Mouse (Mus musculus): ENCODE data around the gene Trpv4. TPM values are rescaled to one million over a fixed set of nuclear protein-coding genes. Genes with fewer than 3 reads are reported as not detected.
A peak's percentile ranks its signal among the peaks of the same experiment; 100 is the strongest.

Gene Trpv4
- polyA plus RNA-seq, 1 experiment from 2014 or later, result 0.81 TPM

GRCm38 (mm10) chr5:114664139-114664538 is 5.9 kb upstream of the Trpv4 start:
- H3K9ac ChIP-seq, result no peak overlapping the region
- peaks cover 12% of the 10 kb centered on the region for H3K4me1 ChIP-seq (replicated peaks)
- WGBS, result 80% methylated on average over 4 of the region's 4 CpGs
- no peak overlapping the region for H3K27ac ChIP-seq (replicated peaks)
- no peaks in the 10 kb centered on the region for H3K9me3 ChIP-seq
- no peak for ATAC-seq (ENCODE audit: low read depth)
- H3K4me2 ChIP-seq, result no peak overlapping the region
- H3K4me3 ChIP-seq, result no peak overlapping the region
- H3K36me3 ChIP-seq, result 0 out of 2 replicates have a peak, but pooled peaks cover 4% of the 10 kb centered on the region
- peaks cover 16% of the 10 kb centered on the region for H3K27me3 ChIP-seq

GRCm38 (mm10) chr5:114661029-114661428 is 2.8 kb upstream of the Trpv4 start:
- Histone ChIP-seq H3K27me3 (peaks cover 48% of the 10 kb centered on the region), H3K36me3 (no peaks in the 10 kb centered on the region), H3K9me3 (no peaks in the 10 kb centered on the region), H3K4me3 (no peak overlapping the region), H3K4me2 (no peak overlapping the region), H3K4me1 (replicated peaks) (peaks cover 15% of the 10 kb centered on the region), H3K9ac (no peak overlapping the region), H3K27ac (replicated peaks) (no peak overlapping the region)
- no peak for ATAC-seq (ENCODE audit: low read depth)
- WGBS, result 78% methylated on average over 6 of the region's 6 CpGs

- Histone ChIP-seq H3K9me3 (no peaks in the 10 kb centered on the region), H3K27me3 (peaks cover 60% of the 10 kb centered on the region), H3K9ac (peak overlapping the region; percentile 56), H3K4me3 (peak overlapping the region; percentile 39), H3K27ac (replicated peaks) (no peak overlapping the region), H3K4me2 (peak overlapping the region; percentile 64; the same call in 1 of the 2 replicates), H3K36me3 (no peaks in the 10 kb centered on the region), H3K4me1 (replicated peaks) (peaks cover 11% of the 10 kb centered on the region)
- 34% methylated on average over 10 of the region's 10 CpGs for WGBS
- ATAC-seq (ENCODE audit: low read depth), result no peak
These were observed 795 bp downstream of the Trpv4 start for GRCm38 (mm10) chr5:114657426-114657825.

GRCm38 (mm10) chr5:114656305-114656704 is 1.9 kb downstream of the Trpv4 start:
- 79% methylated on average over 7 of the region's 7 CpGs for WGBS

GRCm38 (mm10) chr5:114655721-114656120 is 2.5 kb downstream of the Trpv4 start:
- Histone ChIP-seq H3K4me3 (no peak overlapping the region), H3K4me1 (replicated peaks) (peaks cover 20% of the 10 kb centered on the region), H3K9ac (no peak overlapping the region), H3K27ac (replicated peaks) (no peak overlapping the region), H3K4me2 (no peak overlapping the region), H3K36me3 (no peaks in the 10 kb centered on the region), H3K9me3 (no peaks in the 10 kb centered on the region), H3K27me3 (peaks cover 60% of the 10 kb centered on the region)
- WGBS, result 88% methylated on average over 5 of the region's 5 CpGs
- no peak for ATAC-seq (ENCODE audit: low read depth)

More at GRCm38 (mm10) chr5:114656305-114656704, 1.9 kb downstream of the Trpv4 start:
- Histone ChIP-seq H3K4me2 (no peak overlapping the region), H3K9ac (no peak overlapping the region), H3K36me3 (no peaks in the 10 kb centered on the region), H3K27ac (replicated peaks) (no peak overlapping the region), H3K9me3 (no peaks in the 10 kb centered on the region), H3K4me3 (no peak overlapping the region), H3K27me3 (peaks cover 60% of the 10 kb centered on the region), H3K4me1 (replicated peaks) (peaks cover 14% of the 10 kb centered on the region)
- ATAC-seq (ENCODE audit: low read depth), result no peak

GRCm38 (mm10) chr5:114653656-114654437 is 4.4 kb downstream of the Trpv4 start:
- no peak for ATAC-seq (ENCODE audit: low read depth)
- WGBS, result 77% methylated on average over 15 of the region's 15 CpGs
- Histone ChIP-seq H3K27me3 (peaks cover 49% of the 10 kb centered on the region), H3K4me2 (no peak overlapping the region), H3K4me1 (replicated peaks) (peaks cover 28% of the 10 kb centered on the region), H3K36me3 (no peaks in the 10 kb centered on the region), H3K27ac (replicated peaks) (no peak overlapping the region), H3K9ac (no peak overlapping the region), H3K4me3 (no peak overlapping the region), H3K9me3 (no peaks in the 10 kb centered on the region)

GRCm38 (mm10) chr5:114651449-114651848 is 6.8 kb downstream of the Trpv4 start:
- H3K27ac ChIP-seq (replicated peaks), result no peak overlapping the region
- H3K27me3 ChIP-seq, result peaks cover 37% of the 10 kb centered on the region
- H3K9ac ChIP-seq, result no peak overlapping the region
- H3K4me2 ChIP-seq, result no peak overlapping the region
- H3K36me3 ChIP-seq, result no peaks in the 10 kb centered on the region
- 26% methylated on average over 3 of the region's 3 CpGs for WGBS
- H3K9me3 ChIP-seq, result no peaks in the 10 kb centered on the region
- peaks cover 35% of the 10 kb centered on the region for H3K4me1 ChIP-seq (replicated peaks)
- ATAC-seq (ENCODE audit: low read depth), result no peak
- H3K4me3 ChIP-seq, result no peak overlapping the region

- Histone ChIP-seq H3K36me3 (no peaks in the 10 kb centered on the region), H3K27ac (replicated peaks) (no peak overlapping the region), H3K4me2 (no peak overlapping the region), H3K9ac (no peak overlapping the region), H3K4me1 (replicated peaks) (peaks cover 35% of the 10 kb centered on the region), H3K4me3 (no peak overlapping the region), H3K27me3 (peaks cover 34% of the 10 kb centered on the region), H3K9me3 (no peaks in the 10 kb centered on the region)
- no peak for ATAC-seq (ENCODE audit: low read depth)
- 39% methylated on average over 14 of the region's 14 CpGs for WGBS
These were observed 7.2 kb downstream of the Trpv4 start for GRCm38 (mm10) chr5:114651002-114651401.

- no peak overlapping the region for H3K4me2 ChIP-seq
- H3K27ac ChIP-seq (replicated peaks), result no peak overlapping the region
- peaks cover 35% of the 10 kb centered on the region for H3K4me1 ChIP-seq (replicated peaks)
- no peak overlapping the region for H3K9ac ChIP-seq
- H3K36me3 ChIP-seq, result no peaks in the 10 kb centered on the region
- H3K4me3 ChIP-seq, result no peak overlapping the region
- ATAC-seq (ENCODE audit: low read depth), result no peak
- peaks cover 25% of the 10 kb centered on the region for H3K27me3 ChIP-seq
- no peaks in the 10 kb centered on the region for H3K9me3 ChIP-seq
- WGBS, result 69% methylated on average over 11 of the region's 11 CpGs
These were observed 9.4 kb downstream of the Trpv4 start for GRCm38 (mm10) chr5:114648728-114649311.

- peak overlapping the region; percentile 56 for H3K4me2 ChIP-seq
- H3K27me3 ChIP-seq, result peaks cover 22% of the 10 kb centered on the region
- 3% methylated on average over 27 of the region's 27 CpGs for WGBS
- no peaks in the 10 kb centered on the region for H3K36me3 ChIP-seq
- ATAC-seq (ENCODE audit: low read depth), result peak; percentile 76
- H3K4me3 ChIP-seq, result peak overlapping the region; percentile 27
- H3K9me3 ChIP-seq, result no peaks in the 10 kb centered on the region
- no peak overlapping the region; the same call in 1 of the 2 replicates for H3K27ac ChIP-seq (replicated peaks)
- H3K4me1 ChIP-seq (replicated peaks), result peaks cover 35% of the 10 kb centered on the region
- H3K9ac ChIP-seq, result peak overlapping the region; percentile 51
These were observed 10.8 kb downstream of the Trpv4 start for GRCm38 (mm10) chr5:114647211-114647974.

- no peak overlapping the region for H3K9ac ChIP-seq
- no peak overlapping the region for H3K4me3 ChIP-seq
- H3K4me2 ChIP-seq, result no peak overlapping the region
- H3K27ac ChIP-seq (replicated peaks), result no peak overlapping the region
- peaks cover 27% of the 10 kb centered on the region for H3K4me1 ChIP-seq (replicated peaks)
- H3K9me3 ChIP-seq, result no peaks in the 10 kb centered on the region
- WGBS, result 88% methylated on average over 5 of the region's 5 CpGs
- ATAC-seq (ENCODE audit: low read depth), result no peak
- no peaks in the 10 kb centered on the region for H3K36me3 ChIP-seq
- peaks cover 26% of the 10 kb centered on the region for H3K27me3 ChIP-seq
These were observed 12.3 kb downstream of the Trpv4 start for GRCm38 (mm10) chr5:114645916-114646315.

GRCm38 (mm10) chr5:114644918-114645317 is 13.3 kb downstream of the Trpv4 start:
- no peaks in the 10 kb centered on the region for H3K9me3 ChIP-seq
- peaks cover 21% of the 10 kb centered on the region for H3K4me1 ChIP-seq (replicated peaks)
- no peak for ATAC-seq (ENCODE audit: low read depth)
- no peaks in the 10 kb centered on the region for H3K36me3 ChIP-seq
- no peak overlapping the region for H3K9ac ChIP-seq
- peaks cover 24% of the 10 kb centered on the region for H3K27me3 ChIP-seq
- no peak overlapping the region for H3K27ac ChIP-seq (replicated peaks)
- 46% methylated on average over 6 of the region's 6 CpGs for WGBS
- no peak overlapping the region for H3K4me2 ChIP-seq
- H3K4me3 ChIP-seq, result no peak overlapping the region
